Mouse (Mus musculus): ENCODE results near the gene Chp2. TPM values are rescaled to one million over a fixed set of nuclear protein-coding genes. Genes with fewer than 3 reads are reported as not detected.

Gene Chp2
- polyA plus RNA-seq (2014; fragmentation: Nextera tagmentation; extraction: Ambion mirVana) = 0.20 and 0.29 TPM in 2 replicates

GRCm38 (mm10) chr7:122219315-122219801, at the start of gene Chp2:
TSS of gene Chp2 (plus strand) at chr7:122219496.
- Histone ChIP-seq H3K9me3 (ENCODE audit: control insufficient read depth, low read length) (no peaks in the 10 kb centered on the region; the same call in 1 of the 2 replicates), H3K36me3 (ENCODE audit: control insufficient read depth, insufficient read depth, low read length) (no peaks in the 10 kb centered on the region), H3K4me3 (ENCODE audit: low read depth, low read length) (no peak within 1 kb of the TSS), H3K9ac (ENCODE audit: low read length) (peak within 1 kb of the TSS; percentile 28; the same call in 1 of the 2 replicates), H3K27ac (ENCODE audit: low read depth, low read length) (no peak within 1 kb of the TSS), H3K4me2 (peak within 1 kb of the TSS; percentile 29; the same call in 1 of the 2 replicates), H3K27me3 (ENCODE audit: control insufficient read depth, insufficient read depth, low read length) (no peaks in the 10 kb centered on the region), H3K4me1 (ENCODE audit: control insufficient read depth, insufficient read depth, low read length) (no peaks in the 10 kb centered on the region; the same call in 1 of the 2 replicates)
- WGBS = 34% methylated on average over 20 of the region's 20 CpGs
- DNase-seq (ENCODE audit: low spot score, missing footprints) = peak; percentile 85
- no peak for ATAC-seq (ENCODE audit: low FRiP score)

- Histone ChIP-seq H3K9me3 (ENCODE audit: control insufficient read depth, low read length) (no peaks in the 10 kb centered on the region), H3K4me2 (no peak overlapping the region), H3K4me3 (ENCODE audit: low read depth, low read length) (no peak overlapping the region), H3K27ac (ENCODE audit: low read depth, low read length) (no peak overlapping the region), H3K36me3 (ENCODE audit: control insufficient read depth, insufficient read depth, low read length) (peaks cover 27% of the 10 kb centered on the region), H3K4me1 (ENCODE audit: control insufficient read depth, insufficient read depth, low read length) (no peaks in the 10 kb centered on the region), H3K9ac (ENCODE audit: low read length) (no peak overlapping the region), H3K27me3 (ENCODE audit: control insufficient read depth, insufficient read depth, low read length) (no peaks in the 10 kb centered on the region)
- no peak for DNase-seq (ENCODE audit: low spot score, missing footprints)
- 84% methylated on average over 6 of the region's 6 CpGs for WGBS
- ATAC-seq (ENCODE audit: low FRiP score) = no peak
These were observed 48.6 kb upstream of the Chp2 start for GRCm38 (mm10) chr7:122170705-122171104.

GRCm38 (mm10) chr7:122171613-122172012, 47.7 kb upstream of the Chp2 start:
- Histone ChIP-seq H3K4me1 (ENCODE audit: control insufficient read depth, insufficient read depth, low read length) (no peaks in the 10 kb centered on the region), H3K4me2 (no peak overlapping the region), H3K36me3 (ENCODE audit: control insufficient read depth, insufficient read depth, low read length) (peaks cover 20% of the 10 kb centered on the region; the same call in 1 of the 2 replicates), H3K9ac (ENCODE audit: low read length) (no peak overlapping the region), H3K27ac (ENCODE audit: low read depth, low read length) (no peak overlapping the region), H3K9me3 (ENCODE audit: control insufficient read depth, low read length) (no peaks in the 10 kb centered on the region), H3K4me3 (ENCODE audit: low read depth, low read length) (no peak overlapping the region), H3K27me3 (ENCODE audit: control insufficient read depth, insufficient read depth, low read length) (no peaks in the 10 kb centered on the region)
- 82% methylated on average over 10 of the region's 10 CpGs for WGBS
- DNase-seq (ENCODE audit: low spot score, missing footprints) = peak; percentile 57
- no peak for ATAC-seq (ENCODE audit: low FRiP score)

- WGBS = 87% methylated on average over 7 of the region's 7 CpGs
- DNase-seq (ENCODE audit: low spot score, missing footprints) (no peak), ATAC-seq (ENCODE audit: low FRiP score) (no peak)
- Histone ChIP-seq H3K9ac (ENCODE audit: low read length) (no peak overlapping the region), H3K27ac (ENCODE audit: low read depth, low read length) (no peak overlapping the region), H3K9me3 (ENCODE audit: control insufficient read depth, low read length) (no peaks in the 10 kb centered on the region), H3K36me3 (ENCODE audit: control insufficient read depth, insufficient read depth, low read length) (no peaks in the 10 kb centered on the region), H3K4me2 (no peak overlapping the region), H3K27me3 (ENCODE audit: control insufficient read depth, insufficient read depth, low read length) (no peaks in the 10 kb centered on the region), H3K4me3 (ENCODE audit: low read depth, low read length) (no peak overlapping the region), H3K4me1 (ENCODE audit: control insufficient read depth, insufficient read depth, low read length) (no peaks in the 10 kb centered on the region)
These were observed 38.6 kb upstream of the Chp2 start for GRCm38 (mm10) chr7:122180720-122181119.

GRCm38 (mm10) chr7:122184569-122184968, 34.7 kb upstream of the Chp2 start:
- Histone ChIP-seq H3K9ac (ENCODE audit: low read length) (no peak overlapping the region), H3K27ac (ENCODE audit: low read depth, low read length) (no peak overlapping the region), H3K27me3 (ENCODE audit: control insufficient read depth, insufficient read depth, low read length) (no peaks in the 10 kb centered on the region), H3K9me3 (ENCODE audit: control insufficient read depth, low read length) (no peaks in the 10 kb centered on the region), H3K36me3 (ENCODE audit: control insufficient read depth, insufficient read depth, low read length) (no peaks in the 10 kb centered on the region), H3K4me3 (ENCODE audit: low read depth, low read length) (no peak overlapping the region), H3K4me1 (ENCODE audit: control insufficient read depth, insufficient read depth, low read length) (no peaks in the 10 kb centered on the region), H3K4me2 (no peak overlapping the region)
- peak; percentile 72 for DNase-seq (ENCODE audit: low spot score, missing footprints)
- no peak for ATAC-seq (ENCODE audit: low FRiP score)
- WGBS = 80% methylated on average over 5 of the region's 5 CpGs

- H3K27me3 ChIP-seq (ENCODE audit: control insufficient read depth, insufficient read depth, low read length) = no peaks in the 10 kb centered on the region
- no peak within 1 kb of the TSS for H3K27ac ChIP-seq (ENCODE audit: low read depth, low read length)
- DNase-seq (ENCODE audit: low spot score, missing footprints) (no peak), ATAC-seq (ENCODE audit: low FRiP score) (no peak)
- H3K4me1 ChIP-seq (ENCODE audit: control insufficient read depth, insufficient read depth, low read length) = no peaks in the 10 kb centered on the region
- H3K4me3 ChIP-seq (ENCODE audit: low read depth, low read length) = no peak within 1 kb of the TSS
- no peaks in the 10 kb centered on the region for H3K9me3 ChIP-seq (ENCODE audit: control insufficient read depth, low read length)
- no peak within 1 kb of the TSS for H3K4me2 ChIP-seq
- no peaks in the 10 kb centered on the region for H3K36me3 ChIP-seq (ENCODE audit: control insufficient read depth, insufficient read depth, low read length)
- H3K9ac ChIP-seq (ENCODE audit: low read length) = no peak within 1 kb of the TSS
- 22% methylated on average over 17 of the region's 17 CpGs for WGBS
These were observed 33.3 kb upstream of the Chp2 start, which contains the start of gene Ern2 for GRCm38 (mm10) chr7:122186043-122186442. TSS of gene Ern2 (minus strand) at chr7:122186207.

GRCm38 (mm10) chr7:122189484-122189883, 29.8 kb upstream of the Chp2 start:
- H3K9ac ChIP-seq (ENCODE audit: low read length) = no peak overlapping the region
- ATAC-seq (ENCODE audit: low FRiP score) = no peak
- no peaks in the 10 kb centered on the region for H3K27me3 ChIP-seq (ENCODE audit: control insufficient read depth, insufficient read depth, low read length)
- H3K27ac ChIP-seq (ENCODE audit: low read depth, low read length) = no peak overlapping the region
- H3K4me1 ChIP-seq (ENCODE audit: control insufficient read depth, insufficient read depth, low read length) = no peaks in the 10 kb centered on the region
- no peak overlapping the region for H3K4me3 ChIP-seq (ENCODE audit: low read depth, low read length)
- peaks cover 2% of the 10 kb centered on the region; the same call in 1 of the 2 replicates for H3K9me3 ChIP-seq (ENCODE audit: control insufficient read depth, low read length)
- no peak overlapping the region for H3K4me2 ChIP-seq
- WGBS = 28% methylated on average over 7 of the region's 7 CpGs
- no peaks in the 10 kb centered on the region for H3K36me3 ChIP-seq (ENCODE audit: control insufficient read depth, insufficient read depth, low read length)
- DNase-seq (ENCODE audit: low spot score, missing footprints) = peak; percentile 95

GRCm38 (mm10) chr7:122191097-122191496, 28.2 kb upstream of the Chp2 start:
- Histone ChIP-seq H3K4me1 (ENCODE audit: control insufficient read depth, insufficient read depth, low read length) (no peaks in the 10 kb centered on the region), H3K9ac (ENCODE audit: low read length) (no peak overlapping the region), H3K9me3 (ENCODE audit: control insufficient read depth, low read length) (peaks cover 2% of the 10 kb centered on the region; the same call in 1 of the 2 replicates), H3K4me2 (no peak overlapping the region), H3K4me3 (ENCODE audit: low read depth, low read length) (no peak overlapping the region), H3K27me3 (ENCODE audit: control insufficient read depth, insufficient read depth, low read length) (no peaks in the 10 kb centered on the region), H3K27ac (ENCODE audit: low read depth, low read length) (no peak overlapping the region), H3K36me3 (ENCODE audit: control insufficient read depth, insufficient read depth, low read length) (no peaks in the 10 kb centered on the region)
- 57% methylated on average over 10 of the region's 10 CpGs for WGBS
- no peak for ATAC-seq (ENCODE audit: low FRiP score)
- no peak for DNase-seq (ENCODE audit: low spot score, missing footprints)

- DNase-seq (ENCODE audit: low spot score, missing footprints) (peak; percentile 49), ATAC-seq (ENCODE audit: low FRiP score) (no peak)
- Histone ChIP-seq H3K36me3 (ENCODE audit: control insufficient read depth, insufficient read depth, low read length) (no peaks in the 10 kb centered on the region), H3K9me3 (ENCODE audit: control insufficient read depth, low read length) (peaks cover 2% of the 10 kb centered on the region; the same call in 1 of the 2 replicates), H3K27me3 (ENCODE audit: control insufficient read depth, insufficient read depth, low read length) (no peaks in the 10 kb centered on the region), H3K27ac (ENCODE audit: low read depth, low read length) (no peak overlapping the region), H3K9ac (ENCODE audit: low read length) (no peak overlapping the region), H3K4me2 (no peak overlapping the region), H3K4me3 (ENCODE audit: low read depth, low read length) (no peak overlapping the region), H3K4me1 (ENCODE audit: control insufficient read depth, insufficient read depth, low read length) (no peaks in the 10 kb centered on the region)
These were observed 25.4 kb upstream of the Chp2 start for GRCm38 (mm10) chr7:122193919-122194318.
